Mouse (Mus musculus) heart, embryonic 12.5 days (tissue): ENCODE results near the gene Grip1. TPM values are rescaled to one million over a fixed set of nuclear protein-coding genes. Genes with fewer than 3 reads are reported as not detected.

ENCODE experiments used
- ATAC-seq: fragments of 200-750 bp; cut with Nextera tagmentation; 2 replicates; pipeline ENCODE4 v1.8.0; 2017; ENCODE audit warnings: moderate TSS enrichment, moderate library complexity; ENCODE audit not compliant: insufficient number of reproducible peaks, low FRiP score
- H3K27ac ChIP-seq: fragments of 300-500 bp; sonication (generic); 2 replicates; pipeline ENCODE4 v1.5.1; 2016; ENCODE audit warnings: mild to moderate bottlenecking, moderate library complexity; ENCODE audit not compliant: poor library complexity, severe bottlenecking
- H3K27me3 ChIP-seq: fragments of 300-500 bp; sonication (generic); replicated peaks from 2 replicates; pipeline ENCODE4 v1.6.1; 2016; ENCODE audit warnings: mild to moderate bottlenecking, moderate library complexity
- H3K36me3 ChIP-seq: fragments of 300-500 bp; sonication (generic); 2 replicates; pipeline ENCODE4 v1.6.1; 2016; ENCODE audit warnings: mild to moderate bottlenecking, moderate library complexity
- H3K4me1 ChIP-seq: fragments of 300-500 bp; sonication (generic); replicated peaks from 2 replicates; pipeline ENCODE4 v1.6.1; 2016; ENCODE audit warnings: mild to moderate bottlenecking
- H3K4me2 ChIP-seq: fragments of 300-500 bp; sonication (generic); 2 replicates; pipeline ENCODE4 v1.6.1; 2016; ENCODE audit warnings: mild to moderate bottlenecking, moderate library complexity
- H3K4me3 ChIP-seq: fragments of 300-500 bp; sonication (generic); 2 replicates; pipeline ENCODE4 v1.5.1; 2016; ENCODE audit warnings: mild to moderate bottlenecking
- H3K9ac ChIP-seq: fragments of 300-500 bp; sonication (generic); 2 replicates; pipeline ENCODE4 v1.6.1; 2016; ENCODE audit warnings: mild to moderate bottlenecking, moderate library complexity
- H3K9me3 ChIP-seq: fragments of 300-500 bp; sonication (generic); replicated peaks from 2 replicates; pipeline ENCODE4 v1.6.1; 2016; ENCODE audit warnings: mild to moderate bottlenecking, moderate library complexity
- WGBS: fragments of 180-500 bp; shearing (Covaris S2); methylation state at CpG from one replicate; pipeline ENCODE4 v1.1.7; 2016; 5-methylcytosine and 5-hydroxymethylcytosine counted together
- polyA plus RNA-seq: library from polyadenylated mRNA; unstranded; fragments of >200 nt; fragmentation: Nextera tagmentation; extraction: Ambion mirVana; gene quantifications from 2 replicates; pipeline ENCODE4 v1.2.1, GENCODE M21; 2016

Gene Grip1
- polyA plus RNA-seq, 1 experiment from 2014 or later, result 3.1 TPM

- ATAC-seq, result no peak
- Histone ChIP-seq H3K27ac (no peak overlapping the region), H3K36me3 (no peaks in the 10 kb centered on the region), H3K4me2 (no peak overlapping the region), H3K9ac (no peak overlapping the region), H3K27me3 (no peaks in the 10 kb centered on the region), H3K4me3 (no peak overlapping the region), H3K4me1 (no peaks in the 10 kb centered on the region), H3K9me3 (no peaks in the 10 kb centered on the region)
- WGBS, result 83% methylated on average over 5 of the region's 5 CpGs
These were observed 552.0 kb downstream of the Grip1 start for GRCm38 (mm10) chr10:120005581-120005980.

GRCm38 (mm10) chr10:120012331-120012730, 558.7 kb downstream of the Grip1 start:
- Histone ChIP-seq H3K4me1 (no peaks in the 10 kb centered on the region), H3K9me3 (no peaks in the 10 kb centered on the region), H3K9ac (no peak overlapping the region), H3K27me3 (no peaks in the 10 kb centered on the region), H3K27ac (no peak overlapping the region), H3K4me2 (no peak overlapping the region), H3K4me3 (no peak overlapping the region), H3K36me3 (peaks cover 3% of the 10 kb centered on the region; the same call in 1 of the 2 replicates)
- 91% methylated on average over 13 of the region's 13 CpGs for WGBS
- ATAC-seq, result no peak

DNA sequence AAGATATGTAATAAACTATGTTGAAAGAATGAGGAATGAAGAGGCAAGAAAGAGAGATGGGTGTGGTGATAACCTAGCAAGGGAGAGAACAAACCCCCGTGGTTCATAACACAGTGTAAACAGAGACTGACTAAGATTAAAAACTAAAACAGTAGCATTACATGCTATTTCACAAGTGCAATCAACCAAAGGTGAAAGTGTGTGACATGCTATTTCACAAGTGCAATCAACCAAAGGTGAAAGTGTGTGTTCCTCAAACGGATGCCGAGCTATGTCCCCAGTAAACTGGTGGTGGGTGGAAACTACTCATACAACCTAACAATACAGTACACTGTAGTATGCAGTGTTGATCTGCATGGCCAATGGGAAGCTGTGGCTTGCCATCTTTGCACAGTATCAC, 561.5 kb downstream of the Grip1 start:
- ATAC-seq, result no peak
- no peak overlapping the region for H3K27ac ChIP-seq
- no peaks in the 10 kb centered on the region for H3K9me3 ChIP-seq
- no peak overlapping the region for H3K4me3 ChIP-seq
- 75% methylated on average over 3 of the region's 3 CpGs for WGBS
- H3K36me3 ChIP-seq, result peaks cover 3% of the 10 kb centered on the region; the same call in 1 of the 2 replicates
- no peak overlapping the region for H3K9ac ChIP-seq
- H3K4me1 ChIP-seq, result peaks cover 3% of the 10 kb centered on the region; the same call in 1 of the 2 replicates
- no peak overlapping the region for H3K4me2 ChIP-seq
- H3K27me3 ChIP-seq, result no peaks in the 10 kb centered on the region

- H3K36me3 ChIP-seq, result no peaks in the 10 kb centered on the region
- no peak overlapping the region for H3K4me2 ChIP-seq
- no peak overlapping the region for H3K27ac ChIP-seq
- no peaks in the 10 kb centered on the region for H3K27me3 ChIP-seq
- no peak overlapping the region for H3K9ac ChIP-seq
- WGBS, result 83% methylated on average over 10 of the region's 10 CpGs
- no peak for ATAC-seq
- H3K9me3 ChIP-seq, result no peaks in the 10 kb centered on the region
- no peak overlapping the region for H3K4me3 ChIP-seq
- H3K4me1 ChIP-seq, result no peaks in the 10 kb centered on the region
These were observed 572.8 kb downstream of the Grip1 start for GRCm38 (mm10) chr10:120026437-120026836.

DNA sequence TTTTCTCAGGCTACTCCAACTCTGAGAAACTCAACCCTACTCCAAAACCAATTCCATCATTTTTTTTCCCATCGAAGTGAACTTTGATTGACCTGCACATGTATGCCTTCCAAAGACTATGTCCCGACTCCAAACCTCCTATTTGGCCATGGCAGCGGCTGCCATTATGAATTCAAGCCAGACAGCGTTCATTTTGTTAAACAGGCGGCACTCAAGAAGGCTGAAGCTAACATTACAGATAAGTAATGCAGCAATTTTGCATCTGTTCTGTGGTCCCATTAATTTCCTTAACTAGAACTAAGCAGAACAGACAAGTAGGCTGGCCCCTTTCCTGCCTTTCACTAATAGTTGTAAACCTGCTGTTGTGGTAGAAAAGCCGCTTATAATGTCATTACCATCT, 577.3 kb downstream of the Grip1 start:
- 83% methylated on average over 6 of the region's 6 CpGs for WGBS
- Histone ChIP-seq H3K9ac (no peak overlapping the region), H3K27ac (no peak overlapping the region), H3K9me3 (no peaks in the 10 kb centered on the region), H3K4me2 (no peak overlapping the region), H3K27me3 (no peaks in the 10 kb centered on the region), H3K36me3 (no peaks in the 10 kb centered on the region), H3K4me1 (no peaks in the 10 kb centered on the region), H3K4me3 (no peak overlapping the region)
- ATAC-seq, result no peak

DNA sequence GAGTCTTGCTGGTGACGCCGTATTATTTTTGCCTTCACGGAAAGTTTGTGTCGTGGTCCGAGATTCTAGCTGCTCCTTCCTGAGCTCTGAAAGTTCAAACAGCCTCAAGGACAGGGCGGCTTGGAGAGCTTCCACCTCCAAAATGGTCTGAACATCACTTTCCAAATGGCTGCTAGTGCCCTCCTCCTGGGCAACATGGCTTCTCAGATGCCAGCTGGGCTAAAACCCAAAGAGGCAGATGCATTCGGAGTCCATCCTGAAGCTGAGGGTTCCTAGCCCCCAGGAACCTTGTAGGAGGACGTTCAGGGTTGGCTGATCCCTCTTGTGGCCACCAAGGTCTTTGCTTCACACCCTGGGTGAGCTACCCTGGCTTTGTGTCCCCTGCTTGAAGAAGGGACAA, 577.7 kb downstream of the Grip1 start:
- H3K27ac ChIP-seq, result no peak overlapping the region
- H3K4me1 ChIP-seq, result no peaks in the 10 kb centered on the region
- WGBS, result 84% methylated on average over 8 of the region's 8 CpGs
- H3K27me3 ChIP-seq, result no peaks in the 10 kb centered on the region
- H3K36me3 ChIP-seq, result no peaks in the 10 kb centered on the region
- ATAC-seq, result no peak
- H3K4me2 ChIP-seq, result no peak overlapping the region
- no peaks in the 10 kb centered on the region for H3K9me3 ChIP-seq
- H3K4me3 ChIP-seq, result no peak overlapping the region
- no peak overlapping the region for H3K9ac ChIP-seq

- Histone ChIP-seq H3K4me3 (no peak overlapping the region), H3K4me1 (no peaks in the 10 kb centered on the region), H3K9ac (no peak overlapping the region), H3K4me2 (no peak overlapping the region), H3K27ac (no peak overlapping the region), H3K36me3 (peaks cover 5% of the 10 kb centered on the region; the same call in 1 of the 2 replicates), H3K9me3 (no peaks in the 10 kb centered on the region), H3K27me3 (no peaks in the 10 kb centered on the region)
- ATAC-seq, result no peak
- 89% methylated on average over 9 of the region's 9 CpGs for WGBS
These were observed 580.2 kb downstream of the Grip1 start for GRCm38 (mm10) chr10:120033866-120034265.

- H3K4me3 ChIP-seq, result no peak overlapping the region
- H3K4me1 ChIP-seq, result no peaks in the 10 kb centered on the region
- no peak overlapping the region for H3K4me2 ChIP-seq
- no peaks in the 10 kb centered on the region for H3K27me3 ChIP-seq
- no peak for ATAC-seq
- H3K9ac ChIP-seq, result no peak overlapping the region
- H3K36me3 ChIP-seq, result peaks cover 7% of the 10 kb centered on the region; the same call in 1 of the 2 replicates
- no peak overlapping the region for H3K27ac ChIP-seq
- WGBS, result 68% methylated on average over 15 of the region's 15 CpGs
- H3K9me3 ChIP-seq, result no peaks in the 10 kb centered on the region
These were observed 581.6 kb downstream of the Grip1 start for GRCm38 (mm10) chr10:120035211-120035733.

- H3K4me1 ChIP-seq, result no peaks in the 10 kb centered on the region
- no peak overlapping the region for H3K4me2 ChIP-seq
- H3K36me3 ChIP-seq, result peaks cover 7% of the 10 kb centered on the region; the same call in 1 of the 2 replicates
- WGBS, result 66% methylated on average over 6 of the region's 6 CpGs
- no peak overlapping the region for H3K9ac ChIP-seq
- H3K9me3 ChIP-seq, result no peaks in the 10 kb centered on the region
- H3K4me3 ChIP-seq, result no peak overlapping the region
- ATAC-seq, result no peak
- no peaks in the 10 kb centered on the region for H3K27me3 ChIP-seq
- no peak overlapping the region for H3K27ac ChIP-seq
These were observed 582.2 kb downstream of the Grip1 start for GRCm38 (mm10) chr10:120035824-120036223.

DNA sequence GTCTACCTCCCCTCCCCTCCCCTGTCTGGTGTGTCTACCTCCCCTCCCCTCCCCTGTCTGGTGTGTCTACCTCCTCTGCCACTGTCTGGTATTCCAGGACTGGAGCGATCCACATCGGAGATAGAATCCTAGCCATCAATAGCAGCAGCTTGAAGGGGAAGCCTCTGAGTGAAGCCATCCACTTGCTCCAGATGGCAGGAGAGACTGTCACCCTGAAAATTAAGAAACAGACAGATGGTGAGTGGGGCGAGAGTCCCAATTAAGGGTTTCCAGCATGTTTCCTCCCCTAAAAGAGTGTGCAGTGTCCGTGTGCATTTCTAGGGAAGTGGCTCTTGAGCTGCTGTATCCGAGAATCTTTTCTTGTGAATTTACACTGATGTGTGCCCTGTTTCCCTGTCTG, 584.6 kb downstream of the Grip1 start:
- no peak overlapping the region for H3K4me2 ChIP-seq
- H3K27me3 ChIP-seq, result no peaks in the 10 kb centered on the region
- no peak for ATAC-seq
- H3K36me3 ChIP-seq, result peaks cover 7% of the 10 kb centered on the region; the same call in 1 of the 2 replicates
- no peak overlapping the region for H3K9ac ChIP-seq
- no peak overlapping the region for H3K4me3 ChIP-seq
- H3K4me1 ChIP-seq, result no peaks in the 10 kb centered on the region
- WGBS, result 83% methylated on average over 5 of the region's 5 CpGs
- H3K9me3 ChIP-seq, result no peaks in the 10 kb centered on the region
- no peak overlapping the region for H3K27ac ChIP-seq

DNA sequence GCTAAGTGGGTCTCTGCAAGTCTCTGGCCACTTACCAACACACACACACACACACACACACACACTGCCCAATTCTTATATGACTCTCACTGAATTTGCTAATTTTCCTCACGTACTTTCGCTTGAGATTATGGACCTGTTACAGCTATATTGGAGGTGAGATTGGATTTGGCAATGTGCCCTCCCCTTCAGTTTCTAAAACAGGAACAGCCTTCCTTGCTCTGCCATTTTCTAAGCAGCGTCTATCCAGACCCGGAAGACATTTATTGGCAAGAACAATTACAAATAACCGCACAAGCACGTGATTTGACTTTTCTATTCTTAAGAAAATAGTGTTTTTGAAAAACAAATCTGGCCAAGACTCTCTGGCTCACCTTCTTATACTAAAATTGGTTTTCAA, 590.6 kb downstream of the Grip1 start:
- H3K27me3 ChIP-seq, result no peaks in the 10 kb centered on the region
- WGBS, result 91% methylated on average over 6 of the region's 6 CpGs
- H3K36me3 ChIP-seq, result peaks cover 1% of the 10 kb centered on the region
- H3K9me3 ChIP-seq, result no peaks in the 10 kb centered on the region
- ATAC-seq, result no peak
- H3K9ac ChIP-seq, result no peak overlapping the region
- H3K4me2 ChIP-seq, result no peak overlapping the region
- H3K4me1 ChIP-seq, result no peaks in the 10 kb centered on the region
- no peak overlapping the region for H3K27ac ChIP-seq
- H3K4me3 ChIP-seq, result no peak overlapping the region

DNA sequence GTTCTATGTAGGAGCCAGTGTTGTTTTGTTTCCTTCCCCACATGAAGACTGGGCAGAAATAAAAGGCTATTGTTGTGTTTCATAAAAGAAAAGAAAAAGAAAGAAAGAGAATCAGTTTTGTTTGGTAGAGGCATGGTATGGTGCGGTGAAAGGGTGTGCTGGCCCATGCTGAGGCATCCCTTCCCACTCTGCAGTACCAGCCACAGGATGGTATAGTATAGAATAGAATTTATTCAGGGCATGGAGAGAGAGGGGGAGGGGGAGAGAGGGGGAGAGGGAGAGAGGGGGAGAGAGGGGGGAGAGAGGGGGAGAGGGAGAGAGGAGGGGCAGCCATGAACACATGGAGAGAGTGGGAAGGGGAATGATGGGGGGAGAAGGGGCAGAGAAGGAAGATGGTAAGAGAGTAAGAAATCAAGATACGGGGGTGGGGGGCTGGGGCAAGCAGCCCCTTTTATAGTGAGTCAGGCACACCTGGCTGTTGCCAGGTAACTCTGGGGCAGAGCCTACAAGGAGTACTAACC, 591.1 kb downstream of the Grip1 start:
- Histone ChIP-seq H3K27me3 (no peaks in the 10 kb centered on the region), H3K27ac (no peak overlapping the region), H3K9ac (no peak overlapping the region), H3K36me3 (peaks cover 6% of the 10 kb centered on the region), H3K4me1 (no peaks in the 10 kb centered on the region), H3K9me3 (no peaks in the 10 kb centered on the region), H3K4me2 (no peak overlapping the region), H3K4me3 (no peak overlapping the region)
- no peak for ATAC-seq
- WGBS, result 84% methylated on average over 2 of the region's 2 CpGs
